Mouse (Mus musculus) embryonic facial prominence, embryonic 14.5 days (tissue): Measurements from ENCODE around the gene Zwint. TPM values are rescaled to one million over a fixed set of nuclear protein-coding genes. Genes with fewer than 3 reads are reported as not detected.

ENCODE experiments used
- ATAC-seq: fragments of 200-750 bp; cut with Nextera tagmentation; 2 replicates; pipeline ENCODE4 v1.8.0; 2017; ENCODE audit warnings: low read depth, moderate number of reproducible peaks, moderate TSS enrichment
- DNase-seq: peaks from one replicate; pipeline ENCODE4 v3.0.0-alpha.2; 2015; ENCODE audit warnings: low spot score
- H3K27ac ChIP-seq: fragments of 300-500 bp; sonication (generic); replicated peaks from 2 replicates; pipeline ENCODE4 v1.5.1; 2014; ENCODE audit warnings: low read depth, mild to moderate bottlenecking, low read length, moderate library complexity
- H3K27me3 ChIP-seq: fragments of 300-500 bp; sonication (generic); replicated peaks from 2 replicates; pipeline ENCODE4 v1.6.1; 2014; ENCODE audit warnings: low read length; ENCODE audit not compliant: control insufficient read depth, insufficient read depth
- H3K36me3 ChIP-seq: fragments of 300-500 bp; sonication (generic); 2 replicates; pipeline ENCODE4 v1.6.1; 2014; ENCODE audit warnings: low read length, mixed read lengths; ENCODE audit not compliant: control insufficient read depth, insufficient read depth
- H3K4me1 ChIP-seq: fragments of 300-500 bp; sonication (generic); 2 replicates; pipeline ENCODE4 v1.6.1; 2014; ENCODE audit warnings: antibody characterized with exemption, low read length; ENCODE audit not compliant: control insufficient read depth, insufficient read depth
- H3K4me2 ChIP-seq: fragments of 300-500 bp; sonication (generic); 2 replicates; pipeline ENCODE4 v1.6.1; 2014; ENCODE audit warnings: low read depth, mild to moderate bottlenecking, low read length, moderate library complexity, mixed read lengths
- H3K4me3 ChIP-seq: fragments of 300-500 bp; sonication (generic); 2 replicates; pipeline ENCODE4 v1.5.1; 2014; ENCODE audit warnings: low read depth, mild to moderate bottlenecking, low read length
- H3K9ac ChIP-seq: fragments of 300-500 bp; sonication (generic); 2 replicates; pipeline ENCODE4 v1.6.1; 2014; ENCODE audit warnings: low read depth, mild to moderate bottlenecking, low read length, moderate library complexity, mixed read lengths
- H3K9me3 ChIP-seq: fragments of 300-500 bp; sonication (generic); 2 replicates; pipeline ENCODE4 v1.6.1; 2016; ENCODE audit warnings: low read length; ENCODE audit not compliant: control insufficient read depth
- WGBS: fragments of 180-500 bp; shearing (Covaris S2); extraction: QIAGEN DNeasy Blood & Tissue Kit; methylation state at CpG from one replicate; pipeline ENCODE4 v1.1.7; 2014; 5-methylcytosine and 5-hydroxymethylcytosine counted together
- polyA plus RNA-seq: library from polyadenylated mRNA; unstranded; fragments of >200 nt; fragmentation: Nextera tagmentation; extraction: Ambion mirVana; gene quantifications from 2 replicates; pipeline ENCODE4 v1.2.1, GENCODE M21; 2014

Zwint gene
- polyA plus RNA-seq, 1 experiment from 2014 or later: 214 TPM

DNA sequence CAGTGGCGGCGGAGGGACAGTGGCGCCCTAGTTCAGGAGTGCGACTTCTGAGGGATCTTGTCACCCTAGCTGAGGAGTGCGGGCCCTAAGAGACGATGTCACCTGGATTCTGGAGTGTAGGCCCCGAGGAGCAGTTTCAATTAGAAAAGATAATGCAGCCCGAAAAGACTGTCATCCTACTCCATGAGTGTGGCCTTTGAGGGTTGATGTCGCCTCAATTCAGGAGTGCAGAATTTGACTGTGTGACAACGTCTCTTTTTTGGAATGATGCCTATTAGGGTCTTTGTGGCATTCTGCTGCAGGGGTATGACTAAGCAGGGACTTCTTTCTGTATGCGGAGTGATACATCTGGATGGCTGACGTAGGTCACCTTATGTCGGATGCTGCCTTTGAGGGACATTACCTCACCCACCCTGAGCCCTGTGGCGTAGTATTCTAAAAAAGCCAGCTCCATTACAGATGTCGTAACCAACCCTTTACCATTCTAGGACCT, 418 bp downstream of the Zwint start:
- H3K27me3 ChIP-seq: no peaks in the 10 kb centered on the region
- peak overlapping the region; percentile 90 for H3K9ac ChIP-seq
- H3K4me1 ChIP-seq: peaks cover 5% of the 10 kb centered on the region; the same call in 1 of the 2 replicates
- ATAC-seq (peak; percentile 74), DNase-seq (peak; percentile 86)
- WGBS: 2% methylated on average over 15 of the region's 15 CpGs
- peak overlapping the region; percentile 76 for H3K4me3 ChIP-seq
- H3K9me3 ChIP-seq: no peaks in the 10 kb centered on the region
- H3K4me2 ChIP-seq: peak overlapping the region; percentile 78
- H3K36me3 ChIP-seq: peaks cover 37% of the 10 kb centered on the region
- peak overlapping the region; percentile 95 for H3K27ac ChIP-seq

DNA sequence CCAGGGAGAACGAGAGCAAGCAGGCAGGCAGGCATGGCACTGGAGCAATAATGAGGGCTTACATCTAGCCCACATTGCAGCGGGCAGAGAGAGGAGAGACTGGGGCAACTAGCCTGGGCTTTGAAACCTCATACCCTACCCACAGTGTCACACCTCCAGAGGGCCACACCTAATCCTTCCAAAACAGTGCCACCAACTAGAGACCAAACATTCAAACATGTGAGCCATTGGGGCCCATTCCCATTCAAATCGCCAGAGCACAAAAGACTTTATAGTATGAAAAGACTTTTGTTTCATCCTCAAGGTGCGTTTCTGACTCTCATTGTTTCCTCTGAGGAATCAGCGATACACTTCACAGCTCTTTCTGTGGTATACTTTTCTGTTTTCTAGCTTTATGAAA, 4.6 kb downstream of the Zwint start:
- ATAC-seq (no peak), DNase-seq (no peak)
- Histone ChIP-seq H3K9me3 (no peaks in the 10 kb centered on the region), H3K4me2 (no peak overlapping the region), H3K4me1 (peaks cover 5% of the 10 kb centered on the region; the same call in 1 of the 2 replicates), H3K9ac (no peak overlapping the region), H3K4me3 (no peak overlapping the region), H3K27me3 (no peaks in the 10 kb centered on the region), H3K36me3 (peaks cover 73% of the 10 kb centered on the region), H3K27ac (no peak overlapping the region)
- WGBS: 94% methylated on average over 5 of the region's 5 CpGs

DNA sequence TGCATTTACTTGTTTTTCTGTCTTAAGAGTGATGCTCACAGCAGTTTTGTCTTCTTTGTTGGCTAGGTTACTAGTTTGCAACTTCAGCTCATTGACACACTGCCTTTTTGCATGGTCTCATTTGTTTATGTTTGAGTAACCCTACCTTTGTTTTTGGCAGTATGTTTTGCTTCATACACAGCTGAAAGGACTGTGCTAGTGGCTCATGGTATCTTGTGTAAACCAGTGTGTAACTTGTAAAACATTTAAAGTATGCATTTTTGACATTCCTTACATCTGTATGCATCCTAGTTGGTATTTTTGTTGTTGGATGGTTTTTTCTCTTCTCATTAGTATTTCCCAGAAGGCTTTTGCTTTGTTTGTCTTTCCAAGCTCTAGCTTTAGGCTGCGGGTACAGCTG, 5.7 kb downstream of the Zwint start:
- ATAC-seq (no peak), DNase-seq (no peak)
- no peak overlapping the region for H3K4me2 ChIP-seq
- peaks cover 5% of the 10 kb centered on the region; the same call in 1 of the 2 replicates for H3K4me1 ChIP-seq
- no peak overlapping the region for H3K4me3 ChIP-seq
- H3K9me3 ChIP-seq: no peaks in the 10 kb centered on the region
- 86% methylated on average over 1 of the region's 1 CpGs for WGBS
- peaks cover 85% of the 10 kb centered on the region for H3K36me3 ChIP-seq
- no peaks in the 10 kb centered on the region for H3K27me3 ChIP-seq
- no peak overlapping the region for H3K9ac ChIP-seq
- H3K27ac ChIP-seq: no peak overlapping the region

DNA sequence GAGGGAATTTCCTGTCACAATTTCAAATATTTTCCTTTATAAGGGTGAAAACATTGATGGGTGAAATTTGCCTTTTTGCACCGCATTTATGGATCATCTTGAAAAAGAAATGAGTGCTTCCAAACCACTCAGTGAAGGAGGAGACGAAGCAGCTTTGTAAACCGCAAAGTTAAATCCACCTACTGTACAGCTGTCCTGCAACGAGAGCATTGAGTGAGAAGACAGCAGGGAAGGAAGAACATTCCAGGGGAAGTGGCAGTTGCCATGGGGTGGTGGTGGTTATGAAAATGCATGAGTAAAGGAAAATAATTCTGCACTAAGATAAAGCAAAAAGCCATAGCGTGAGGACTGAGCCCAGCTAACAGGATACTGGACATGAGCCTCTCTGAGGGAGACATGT, 13.2 kb downstream of the Zwint start:
- Histone ChIP-seq H3K27ac (no peak overlapping the region), H3K9ac (no peak overlapping the region), H3K4me3 (no peak overlapping the region), H3K9me3 (no peaks in the 10 kb centered on the region), H3K27me3 (no peaks in the 10 kb centered on the region), H3K4me1 (no peaks in the 10 kb centered on the region), H3K36me3 (peaks cover 62% of the 10 kb centered on the region), H3K4me2 (no peak overlapping the region)
- DNase-seq: no peak
- ATAC-seq: no peak
- WGBS: 93% methylated on average over 5 of the region's 5 CpGs

DNA sequence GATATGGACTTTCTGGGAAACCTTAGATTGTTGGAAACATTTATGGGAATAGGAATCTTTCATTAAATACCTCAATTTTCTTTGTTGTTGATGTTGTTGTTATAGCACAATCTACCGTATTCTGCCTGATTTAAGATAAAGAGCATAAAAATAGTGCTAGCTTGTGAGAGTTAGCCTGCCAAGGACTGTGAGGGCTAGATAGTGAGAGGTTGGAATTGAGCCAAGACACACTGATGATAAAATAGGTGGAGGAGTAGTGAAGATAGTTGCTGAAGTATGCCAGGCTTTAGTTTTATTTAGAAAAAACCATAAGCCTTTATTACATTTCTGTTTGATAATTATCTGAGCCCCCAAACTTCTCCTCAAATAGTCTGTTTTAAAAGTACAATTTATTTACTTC, 14.4 kb downstream of the Zwint start:
- Histone ChIP-seq H3K4me3 (no peak overlapping the region), H3K27me3 (no peaks in the 10 kb centered on the region), H3K36me3 (peaks cover 60% of the 10 kb centered on the region), H3K27ac (no peak overlapping the region), H3K4me1 (no peaks in the 10 kb centered on the region), H3K4me2 (no peak overlapping the region), H3K9me3 (peaks cover 1% of the 10 kb centered on the region; the same call in 1 of the 2 replicates), H3K9ac (no peak overlapping the region)
- no peak for DNase-seq
- ATAC-seq: no peak
- WGBS: 93% methylated on average over 1 of the region's 1 CpGs

DNA sequence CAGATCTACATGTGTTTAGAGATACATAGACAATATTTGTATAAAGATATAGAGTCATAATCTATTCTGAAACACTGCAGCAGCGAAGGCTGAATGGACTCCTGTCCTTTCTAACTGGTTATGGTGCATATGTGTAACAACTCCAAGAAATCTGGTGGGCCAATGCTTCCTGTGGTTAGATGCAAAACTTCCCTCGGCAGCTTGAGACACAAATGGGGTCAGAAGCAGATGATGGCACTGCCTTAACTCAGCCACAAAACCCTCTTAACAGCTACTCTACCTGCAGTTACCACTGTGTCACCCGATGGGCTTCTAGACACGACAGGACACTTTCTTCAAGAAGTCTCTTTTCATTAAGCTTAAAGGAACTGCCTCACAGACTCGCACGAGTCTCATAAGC, 21.3 kb downstream of the Zwint start:
- ATAC-seq (no peak), DNase-seq (no peak)
- WGBS: 94% methylated on average over 6 of the region's 6 CpGs

DNA sequence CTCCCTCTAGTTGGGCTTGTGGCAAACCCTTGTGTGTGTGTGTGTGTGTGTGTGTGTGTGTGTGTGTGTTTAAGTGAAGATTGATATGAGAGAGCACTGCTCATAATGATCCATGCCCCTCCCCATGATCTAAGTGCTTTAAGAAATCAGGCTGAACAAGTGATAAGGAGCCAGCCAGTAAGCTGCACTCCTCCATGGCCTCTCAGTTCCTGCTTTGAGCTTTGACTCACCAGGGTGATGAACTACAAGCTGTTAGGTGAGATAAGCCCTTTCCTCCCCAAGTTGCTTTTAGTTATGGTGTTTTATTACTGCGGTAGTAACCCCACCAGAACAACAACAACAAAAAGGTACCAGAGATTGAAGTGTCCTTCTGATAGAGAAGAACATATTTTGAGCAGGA, 21.9 kb downstream of the Zwint start:
- no peak for ATAC-seq
- Histone ChIP-seq H3K27me3 (no peaks in the 10 kb centered on the region), H3K9me3 (peaks cover 4% of the 10 kb centered on the region; the same call in 1 of the 2 replicates), H3K4me2 (no peak overlapping the region), H3K36me3 (peaks cover 14% of the 10 kb centered on the region; the same call in 1 of the 2 replicates), H3K4me3 (no peak overlapping the region), H3K4me1 (no peaks in the 10 kb centered on the region), H3K9ac (no peak overlapping the region), H3K27ac (no peak overlapping the region)
- 86% methylated on average over 1 of the region's 1 CpGs for WGBS
- no peak for DNase-seq

More for the DNA sequence above, 21.3 kb downstream of the Zwint start:
- Histone ChIP-seq H3K4me3 (no peak overlapping the region), H3K27me3 (no peaks in the 10 kb centered on the region), H3K4me2 (no peak overlapping the region), H3K36me3 (peaks cover 15% of the 10 kb centered on the region; the same call in 1 of the 2 replicates), H3K27ac (no peak overlapping the region), H3K4me1 (no peaks in the 10 kb centered on the region), H3K9me3 (peaks cover 4% of the 10 kb centered on the region; the same call in 1 of the 2 replicates), H3K9ac (no peak overlapping the region)

DNA sequence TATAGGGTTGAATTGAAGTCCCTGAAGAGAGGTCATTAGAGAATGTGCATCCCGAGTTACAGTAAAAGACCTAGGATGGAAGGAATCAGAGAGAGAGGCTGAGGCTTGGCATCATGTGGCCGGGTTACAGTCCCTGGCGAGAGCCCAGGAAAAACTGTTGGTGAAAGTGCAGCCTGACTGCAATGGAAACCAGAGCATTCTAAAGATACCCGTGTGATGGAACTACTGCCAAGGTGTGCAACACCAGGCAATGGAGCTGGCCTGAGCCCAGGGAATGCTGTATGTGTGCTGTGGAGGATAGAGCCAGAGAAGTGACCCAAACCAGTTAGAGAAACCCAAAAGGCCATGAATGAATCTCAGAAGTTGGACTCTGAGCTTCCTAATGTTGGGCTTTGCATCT, 24.4 kb downstream of the Zwint start:
- H3K27ac ChIP-seq: no peak overlapping the region
- no peak overlapping the region for H3K4me3 ChIP-seq
- H3K27me3 ChIP-seq: no peaks in the 10 kb centered on the region
- 71% methylated on average over 4 of the region's 4 CpGs for WGBS
- peaks cover 6% of the 10 kb centered on the region; the same call in 1 of the 2 replicates for H3K36me3 ChIP-seq
- H3K9ac ChIP-seq: no peak overlapping the region
- DNase-seq: no peak
- H3K4me1 ChIP-seq: no peaks in the 10 kb centered on the region
- peaks cover 3% of the 10 kb centered on the region; the same call in 1 of the 2 replicates for H3K9me3 ChIP-seq
- ATAC-seq: no peak
- H3K4me2 ChIP-seq: no peak overlapping the region

DNA sequence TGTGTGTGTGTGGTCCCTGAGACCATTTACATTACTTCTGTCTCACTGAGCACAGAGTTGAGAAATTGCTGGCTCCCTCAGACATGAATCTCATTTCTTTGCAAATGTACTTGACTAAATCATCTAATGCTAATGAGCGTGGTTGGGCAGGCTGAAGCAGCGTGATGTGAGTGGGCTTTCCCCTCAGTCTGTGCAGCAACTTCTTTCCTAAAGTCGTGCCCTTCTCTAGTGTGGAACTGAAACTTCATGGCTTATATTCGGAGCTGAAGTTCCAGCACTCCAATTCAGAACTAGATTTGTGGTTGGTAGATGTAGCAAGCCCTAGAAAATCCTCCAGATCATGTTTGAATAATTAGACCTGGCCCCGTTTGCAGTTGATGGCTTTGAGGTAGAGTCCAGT, 46.4 kb downstream of the Zwint start:
- H3K27me3 ChIP-seq: no peaks in the 10 kb centered on the region
- H3K4me2 ChIP-seq: no peak overlapping the region
- no peaks in the 10 kb centered on the region for H3K4me1 ChIP-seq
- H3K36me3 ChIP-seq: no peaks in the 10 kb centered on the region
- no peak overlapping the region for H3K27ac ChIP-seq
- no peak overlapping the region for H3K9ac ChIP-seq
- 78% methylated on average over 5 of the region's 5 CpGs for WGBS
- no peak overlapping the region for H3K4me3 ChIP-seq
- ATAC-seq (no peak), DNase-seq (no peak)
- no peaks in the 10 kb centered on the region for H3K9me3 ChIP-seq
